Mouse (Mus musculus): ENCODE data around the gene Crocc.

The Crocc gene

DNA sequence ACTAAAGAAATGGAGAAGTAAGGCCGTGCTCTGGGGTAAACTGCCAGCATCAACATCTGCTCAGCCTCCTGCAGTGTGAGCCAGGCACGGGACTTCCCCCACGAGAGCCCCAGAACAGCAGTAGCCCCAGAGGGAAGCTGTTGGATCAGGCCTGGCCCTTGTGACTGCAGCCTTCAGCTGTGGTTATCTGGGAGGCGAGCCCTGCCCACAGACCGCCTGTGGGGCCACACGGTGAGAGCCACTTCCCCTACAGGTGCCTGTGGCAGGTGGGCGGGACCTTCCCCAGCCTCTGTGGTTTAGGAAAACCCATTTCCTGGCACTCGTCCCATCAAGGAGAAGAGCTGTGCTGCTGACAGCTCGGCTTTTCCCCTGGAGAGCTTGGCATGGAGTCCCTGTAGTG is 76.9 kb downstream of the Crocc start:
- peak; percentile 86 to 89 for DNase-seq

DNA sequence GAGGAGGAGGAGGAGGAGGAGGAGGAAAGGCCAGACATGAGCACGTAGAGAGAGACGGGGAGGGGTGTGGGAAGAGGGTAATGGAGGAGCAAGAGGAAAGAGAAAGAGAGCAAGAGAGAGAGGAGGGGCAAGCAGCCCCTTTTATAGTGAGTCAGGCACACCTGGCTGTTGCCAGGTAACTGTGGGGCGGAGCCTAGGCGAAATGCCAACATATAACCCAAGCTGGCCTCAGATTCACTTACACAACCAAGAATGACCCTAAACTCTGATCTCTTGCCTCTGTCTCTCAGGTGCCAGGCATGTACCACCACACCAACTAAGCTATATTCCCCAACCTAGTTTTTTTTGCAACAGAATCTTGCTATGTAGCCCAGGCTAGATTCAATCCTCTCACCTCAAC is 77.5 kb downstream of the Crocc start:
- peak; percentile 55 to 62 for DNase-seq

DNA sequence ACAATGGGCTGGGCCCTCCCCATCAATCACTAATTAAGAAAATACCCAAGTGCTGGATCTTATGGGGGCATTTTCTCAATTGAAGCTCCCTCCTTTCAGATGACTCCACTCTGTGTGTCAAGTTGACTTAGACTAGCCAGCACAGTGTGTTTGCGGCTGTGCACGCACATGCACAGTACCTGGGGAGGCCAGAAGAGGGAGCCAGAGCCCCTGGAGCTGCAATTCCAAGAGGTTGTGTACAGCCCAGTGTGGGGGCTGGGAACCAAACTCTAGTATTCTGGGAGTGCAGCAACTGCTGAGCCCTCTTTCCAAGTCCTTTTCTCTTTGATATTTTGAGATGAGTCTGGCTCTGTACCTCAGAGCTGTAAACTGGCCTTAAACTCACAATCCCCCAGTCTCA is 78.7 kb downstream of the Crocc start:
- peak; percentile 42 for DNase-seq

DNA sequence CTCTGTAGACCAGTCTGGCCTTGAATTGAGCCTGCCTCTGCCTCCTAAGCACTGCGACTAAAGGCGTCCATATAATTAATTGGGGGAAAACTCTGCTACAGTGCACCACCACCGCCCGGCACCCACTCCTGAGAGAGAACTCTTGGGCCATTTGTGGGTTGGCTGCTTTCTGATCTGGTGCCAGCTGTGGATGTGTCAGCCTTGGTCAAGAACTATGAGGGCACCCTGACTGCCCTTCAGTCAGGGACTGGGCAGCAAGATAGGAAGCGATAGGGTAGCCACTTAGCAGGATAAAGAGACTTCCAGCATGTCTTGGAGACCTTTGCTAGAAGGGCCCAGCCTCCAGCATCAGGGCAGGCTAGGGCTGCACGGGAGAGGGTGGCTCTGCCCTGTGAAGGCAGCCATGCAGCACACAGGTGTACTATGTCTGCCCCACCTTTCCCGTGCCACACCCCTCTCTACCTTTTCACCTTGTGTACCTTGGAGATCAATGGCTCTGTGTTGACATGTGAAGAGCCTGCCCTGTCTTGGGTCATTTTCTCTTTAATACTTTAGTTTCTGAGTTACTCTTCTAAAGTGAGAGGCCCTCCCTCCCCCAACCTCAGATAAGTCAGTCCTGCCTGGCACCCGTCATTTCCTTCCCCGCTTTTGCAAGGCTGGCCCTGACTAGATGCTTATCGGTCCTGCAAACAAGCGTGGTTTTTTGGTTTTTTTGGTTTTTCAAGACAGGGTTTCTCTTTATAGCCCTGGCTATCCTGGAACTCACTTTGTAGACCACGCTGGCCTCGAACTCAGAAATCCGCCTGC is 82.3 kb downstream of the Crocc start:
- no peak for DNase-seq

DNA sequence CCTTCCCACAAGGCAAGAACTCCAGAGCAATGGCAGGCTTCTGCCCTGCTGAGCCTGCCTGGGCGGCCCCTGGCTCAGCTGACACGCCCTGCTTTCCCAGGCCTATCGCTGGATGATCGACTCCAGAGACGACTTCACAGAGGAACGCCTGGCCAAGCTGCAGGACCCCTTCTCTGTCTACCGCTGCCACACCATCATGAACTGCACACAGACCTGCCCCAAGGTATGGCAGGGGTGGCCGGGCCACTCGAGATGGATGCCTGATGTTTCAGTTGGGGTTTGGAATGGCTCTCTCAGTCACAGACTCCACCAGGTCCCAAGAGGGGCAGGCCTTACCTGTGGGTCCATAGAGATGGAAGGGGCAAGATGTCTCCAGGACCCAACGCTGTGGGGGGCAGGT is 83.1 kb downstream of the Crocc start:
- DNase-seq = no peak

DNA sequence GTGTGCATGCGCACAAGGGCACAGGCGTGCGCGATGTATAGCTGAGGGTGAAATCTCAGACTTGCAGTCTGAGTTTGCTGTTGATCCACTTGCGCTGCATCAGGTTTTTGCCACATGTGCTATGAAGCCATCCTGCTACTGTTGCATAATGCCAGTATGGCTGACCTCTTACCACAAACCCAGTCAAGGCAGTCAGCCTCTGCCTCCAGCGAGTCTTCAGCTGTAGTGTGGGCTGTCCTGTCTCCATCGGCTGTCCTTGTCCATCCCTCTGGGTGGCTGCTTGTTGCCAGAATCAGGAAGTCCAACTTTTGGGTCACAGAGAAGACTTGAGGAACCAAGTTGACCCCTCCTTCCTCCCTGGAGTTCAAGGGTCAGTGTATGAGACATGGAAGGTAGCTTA is 85.0 kb downstream of the Crocc start:
- no peak for DNase-seq

DNA sequence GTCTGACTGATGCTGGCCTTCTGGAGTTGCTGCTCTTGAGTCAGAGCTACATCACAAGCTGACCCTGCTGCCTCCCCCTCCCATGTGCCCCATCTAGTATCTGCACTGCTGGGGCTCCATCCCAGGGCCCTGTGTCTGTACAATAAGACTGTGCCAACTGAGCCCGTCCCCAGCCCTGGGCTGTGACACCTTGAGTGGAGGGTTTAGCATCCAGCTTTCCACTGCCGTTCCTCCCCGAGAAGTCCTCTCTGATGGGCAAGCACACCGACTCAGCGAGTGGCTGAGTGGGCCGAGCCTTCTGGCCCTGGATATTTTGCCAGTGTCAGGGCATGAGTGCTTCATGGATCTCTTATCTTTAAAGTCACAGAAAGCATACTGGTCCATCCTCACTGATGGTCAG is 85.9 kb downstream of the Crocc start:
- DNase-seq = no peak

DNA sequence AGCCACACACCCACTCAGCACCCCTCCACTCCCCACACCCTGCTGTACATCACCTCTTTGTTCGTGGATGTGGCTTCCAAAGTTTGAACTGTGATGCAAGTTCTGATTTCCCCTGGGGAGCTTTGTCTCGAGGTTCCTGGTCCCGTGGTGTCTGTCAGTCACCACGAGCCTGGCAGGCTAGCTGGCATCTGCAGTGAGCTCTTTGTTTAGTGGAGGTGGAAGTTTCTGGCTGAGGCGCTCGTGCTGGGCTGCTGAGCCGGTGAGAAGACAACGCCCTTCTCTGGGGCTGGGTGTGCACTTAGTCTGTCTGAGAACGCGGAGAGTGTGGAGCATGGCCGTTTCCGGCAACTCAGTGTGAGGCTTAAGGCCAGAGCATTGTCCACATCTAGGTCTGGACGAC is 88.7 kb downstream of the Crocc start:
- DNase-seq = no peak

DNA sequence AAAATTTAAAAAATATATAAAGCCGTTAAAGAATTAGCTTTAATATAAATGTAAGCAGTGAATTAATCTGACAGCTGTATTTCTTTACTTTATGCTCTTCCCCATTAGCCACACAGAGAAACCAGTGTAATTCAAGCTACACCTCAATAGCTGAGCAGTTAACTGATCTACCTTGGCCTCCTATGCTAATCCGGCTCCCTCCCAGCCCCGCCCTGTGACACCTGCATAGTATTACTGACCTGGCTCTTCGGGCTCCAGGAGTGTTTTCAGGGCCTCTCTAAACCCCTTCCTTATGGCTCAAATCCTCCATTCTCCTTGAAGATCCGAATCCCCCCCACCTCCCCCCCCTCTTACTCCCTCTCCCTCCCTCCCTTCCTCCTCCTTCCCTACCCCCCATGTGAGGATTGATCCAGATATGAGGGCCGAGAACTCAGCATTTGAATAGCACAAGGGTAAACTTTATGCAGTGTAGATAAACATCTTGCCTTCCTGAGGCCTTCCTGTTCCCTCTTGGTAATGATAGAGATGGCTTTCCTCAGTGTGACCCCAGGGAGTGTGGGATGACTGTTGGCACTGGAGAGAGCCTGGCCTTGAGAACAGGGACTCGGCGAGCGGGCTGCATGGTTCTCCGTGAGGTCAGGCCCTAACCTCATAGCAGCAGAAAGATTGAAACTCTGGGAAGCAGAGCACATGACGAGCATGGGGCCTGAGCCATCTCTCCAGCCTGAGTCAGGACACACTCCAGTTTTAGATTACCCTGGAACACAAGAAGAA is 92.8 kb downstream of the Crocc start:
- DNase-seq = no peak
